In the genomic region with DNA sequence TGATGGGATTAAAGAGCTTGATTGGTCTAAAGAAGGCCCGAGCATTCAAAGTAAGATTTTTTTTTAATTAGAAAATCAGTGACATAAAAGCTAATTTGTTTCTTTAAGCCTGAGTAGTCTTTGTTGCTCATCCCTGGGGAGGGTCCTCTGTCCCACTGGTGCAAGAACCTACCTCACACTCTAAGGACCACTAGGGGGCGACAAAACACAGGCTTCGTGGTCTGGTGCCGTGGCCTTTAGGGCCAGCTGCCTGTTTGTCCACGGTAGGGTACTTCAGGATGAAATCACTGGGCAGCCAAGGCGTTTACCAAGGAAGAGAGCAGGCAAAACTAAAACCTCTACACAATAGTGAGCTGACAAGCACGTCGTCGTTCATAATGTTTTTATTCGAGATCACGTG, we compare ENCODE assay signal across 9 mouse cellular contexts. TPM values are rescaled to one million over a fixed set of nuclear protein-coding genes. Genes with fewer than 3 reads are reported as not detected.
DNase-seq lines count a peak whose midpoint lies in the region; ATAC-seq and TF ChIP-seq lines count a peak whose summit lies in the region.
"Had no signal": no experiment of that assay in that cellular context is flagged by ENCODE, and none has a peak within 500 bp of the region (broad histone marks: within the 10 kb centered on the region; RNA-seq: fewer than 3 reads in every experiment).

No protein-coding gene starts in this region.

- peak; percentile 84; the same call in 1 of the 2 replicates for TF ChIP-seq CTCF in spleen, adult 2 months (IDR thresholded peaks at IDR 0.05; ENCODE audit: extremely low read depth, insufficient read depth, insufficient read length, insufficient replicate concordance)

- no peaks in the 10 kb centered on the region for H3K9me3 ChIP-seq in midbrain, embryonic 15.5 days

- intact Hi-C loops in left cerebral cortex, postnatal 25 days (cut with DNase I) = loop anchor here (1.0 to 10.0 kb wide), 3 partner anchors 110 to 444 kb away; no protein-coding TSS in a partner anchor

- no peak for TF ChIP-seq POLR2A in spleen, adult 2 months (IDR thresholded peaks at IDR 0.05; ENCODE audit: low read depth, low read length)

- H3K4me1 ChIP-seq in midbrain, embryonic 15.5 days = peaks cover 4% of the 10 kb centered on the region; the same call in 1 of the 2 replicates
- H3K4me1 ChIP-seq in spleen, adult 2 months (ENCODE audit: control insufficient read depth, insufficient read depth, insufficient read length) = no peaks in the 10 kb centered on the region

- no peak overlapping the region for H3K4me2 ChIP-seq in midbrain, embryonic 15.5 days

- H3K36me3 ChIP-seq in midbrain, embryonic 15.5 days (replicated peaks) = no peaks in the 10 kb centered on the region
- no peaks in the 10 kb centered on the region for H3K36me3 ChIP-seq in spleen, adult 2 months (ENCODE audit: control insufficient read depth, insufficient read depth, low read length)

- peak; percentile 73 for DNase-seq in urinary bladder, postnatal 14 days (ENCODE audit: low spot score)
- DNase-seq in urinary bladder, adult 2 months (ENCODE audit: low spot score) = no peak
- DNase-seq in gastrocnemius, postnatal 25 days = peak; percentile 51
- DNase-seq in kidney, adult 11 months = peak; percentile 54
- DNase-seq in left cerebral cortex, postnatal 25 days (ENCODE audit: low spot score in 2 of 2) = peak; percentile 72 to 74
- DNase-seq in spleen, adult 2 months (ENCODE audit: low read depth in 1 of 2, low spot score in 2 of 2) = peak in 1 of 2 experiments; percentile 51

- H3K4me3 ChIP-seq in midbrain, embryonic 15.5 days = no peak overlapping the region
- no peak overlapping the region for H3K4me3 ChIP-seq in spleen, adult 2 months (ENCODE audit: extremely low read depth, insufficient read depth, insufficient read length)

- peak; percentile 94 for ATAC-seq in common myeloid progenitor, adult 5-6 weeks (replicated peaks; ENCODE audit: low read depth, poor library complexity, severe bottlenecking)
- ATAC-seq in midbrain, embryonic 15.5 days (replicated peaks) = peak; percentile 67; the same call in 1 of the 2 replicates

- WGBS in midbrain, embryonic 15.5 days = 27% methylated on average over 11 of the region's 11 CpGs
- 34% methylated on average over 11 of the region's 11 CpGs for WGBS in spleen, adult 2 months

- H3K9ac ChIP-seq in midbrain, embryonic 15.5 days = no peak overlapping the region

- H3K27me3 ChIP-seq in midbrain, embryonic 15.5 days (replicated peaks) = no peaks in the 10 kb centered on the region
- no peaks in the 10 kb centered on the region for H3K27me3 ChIP-seq in spleen, adult 2 months (ENCODE audit: control insufficient read depth, insufficient read depth, low read length)

- H3K27ac ChIP-seq in midbrain, embryonic 15.5 days = no peak overlapping the region
- no peak overlapping the region for H3K27ac ChIP-seq in spleen, adult 2 months (ENCODE audit: insufficient read depth, low read length)

RNA-seq across cellular contexts. Expression of a gene that starts 5.2 kb away (rescaled TPM):
- 0.17 and 0.21 TPM in 2 replicates for polyA plus RNA-seq in urinary bladder, adult 2 months (2012; rRNA removed)
- 0.59 and 0.87 TPM in 2 replicates for total RNA-seq in common myeloid progenitor, adult 5-6 weeks (2017)
- under 1 TPM in 1 of 2 experiments, not detected in 1; 0.11 TPM for total RNA-seq in gastrocnemius, postnatal 25 days (2021)
- total RNA-seq in left cerebral cortex, postnatal 25 days (2021) = 10 to 100 TPM; 15.7 to 19.4 TPM
- polyA plus RNA-seq in midbrain, embryonic 15.5 days (2015; fragmentation: Nextera tagmentation; extraction: Ambion mirVana) = 3.1 and 3.4 TPM in 2 replicates
- polyA plus RNA-seq in spleen, adult 2 months (2012; rRNA removed) = 0.07 and 0.13 TPM in 2 replicates
- total RNA-seq: neutrophil, adult 5-6 weeks had no signal

RNA-seq across cellular contexts. Expression of a gene that starts 30.2 kb away (rescaled TPM):
- 199 and 332 TPM in 2 replicates for polyA plus RNA-seq in urinary bladder, adult 2 months (2012; rRNA removed)
- total RNA-seq in common myeloid progenitor, adult 5-6 weeks (2017) = 0.82 TPM in 1 of 2 replicates, not detected in the other
- total RNA-seq in gastrocnemius, postnatal 25 days (2021) = 100 to 1,000 TPM; 960 to 980 TPM
- under 1 TPM; 0.85 to 0.96 TPM for total RNA-seq in left cerebral cortex, postnatal 25 days (2021)
- 1.7 TPM in 2 replicates for polyA plus RNA-seq in midbrain, embryonic 15.5 days (2015; fragmentation: Nextera tagmentation; extraction: Ambion mirVana)
- 1.2 and 1.9 TPM in 2 replicates for polyA plus RNA-seq in spleen, adult 2 months (2012; rRNA removed)
- total RNA-seq: neutrophil, adult 5-6 weeks had no signal

RNA-seq across cellular contexts. Expression of a gene that starts 38.3 kb away (rescaled TPM):
- polyA plus RNA-seq in urinary bladder, adult 2 months (2012; rRNA removed) = 1.1 and 2.0 TPM in 2 replicates
- total RNA-seq in common myeloid progenitor, adult 5-6 weeks (2017) = 0.18 TPM in 1 of 2 replicates, not detected in the other
- total RNA-seq in gastrocnemius, postnatal 25 days (2021) = under 1 TPM; 0.35 to 0.43 TPM
- 1 to 10 TPM; 1.5 to 2.2 TPM for total RNA-seq in left cerebral cortex, postnatal 25 days (2021)
- polyA plus RNA-seq in midbrain, embryonic 15.5 days (2015; fragmentation: Nextera tagmentation; extraction: Ambion mirVana) = 1.6 and 2.1 TPM in 2 replicates
- polyA plus RNA-seq in spleen, adult 2 months (2012; rRNA removed) = 0.09 and 0.14 TPM in 2 replicates
- total RNA-seq: neutrophil, adult 5-6 weeks had no signal

Comparison
In these comparisons a context has a peak if more than half of its experiments do, and no peak if none do; other contexts are left out.
1. RNA of a gene that starts 30.2 kb away (total RNA-seq): 960 to 980 TPM in gastrocnemius, postnatal 25 days; 0.85 to 0.96 TPM in left cerebral cortex, postnatal 25 days and 0.82 TPM in common myeloid progenitor, adult 5-6 weeks; every median in the first group is over 100 times any median in the second.